In the genomic region with DNA sequence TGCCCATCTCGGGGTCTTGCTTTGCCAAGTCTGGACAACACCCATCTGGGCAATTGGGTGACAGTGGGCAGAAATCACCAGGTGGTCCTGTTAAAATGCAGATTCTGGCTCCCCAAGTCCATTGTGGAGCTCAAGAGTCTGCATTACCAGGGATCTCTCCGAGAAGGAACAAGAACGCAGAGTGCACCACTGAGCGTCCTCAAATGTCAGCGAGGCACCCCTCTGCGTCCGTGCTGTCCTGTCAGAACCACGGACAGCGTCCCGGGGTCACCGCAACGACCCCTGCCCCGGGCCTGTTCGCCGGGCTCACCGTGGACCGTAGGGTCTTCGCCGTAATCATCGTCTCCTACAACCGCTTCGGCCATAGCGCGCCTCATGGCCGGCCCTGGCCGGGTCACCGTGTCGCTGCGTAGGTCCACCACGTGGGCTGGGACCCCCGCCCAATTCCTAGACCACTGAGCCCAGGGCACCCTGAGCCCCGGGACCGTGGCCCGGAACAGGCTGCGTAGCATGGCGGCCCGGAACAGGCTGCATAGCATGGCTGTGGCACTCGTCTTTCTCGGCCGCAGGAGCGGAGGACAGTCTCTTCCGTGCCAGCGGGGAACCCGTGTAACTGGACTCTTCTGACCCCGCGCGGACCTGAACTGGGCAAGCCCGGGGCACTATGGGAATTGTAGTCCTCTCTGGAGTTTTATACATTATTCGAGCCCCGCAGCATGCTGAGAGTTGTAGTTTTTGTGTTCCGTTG, we compare ENCODE assay signal across 8 mouse cellular contexts. TPM values are rescaled to one million over a fixed set of nuclear protein-coding genes. Genes with fewer than 3 reads are reported as not detected.
DNase-seq lines count a peak whose midpoint lies in the region; ATAC-seq lines count a peak whose summit lies in the region.

TSS of gene Tha1 (minus strand) at position 621 of the 748 bp plus-strand sequence.

- 1% methylated on average over 51 of the region's 51 CpGs for WGBS in embryonic facial prominence, embryonic 11.5 days
- WGBS in limb, embryonic 11.5 days, result 2% methylated on average over 51 of the region's 51 CpGs
- 2% methylated on average over 50 of the region's 51 CpGs for whole genome bisulfite sequencing in midbrain, embryonic 11.5 days

- H3K36me3 ChIP-seq in embryonic facial prominence, embryonic 11.5 days (replicated peaks; ENCODE audit: control insufficient read depth, insufficient read depth, low read depth, low read length), result no peaks in the 10 kb centered on the region
- H3K36me3 ChIP-seq in limb, embryonic 11.5 days (ENCODE audit: control insufficient read depth, insufficient read depth, low read length), result no peaks in the 10 kb centered on the region; the same call in 1 of the 2 replicates
- H3K36me3 ChIP-seq in midbrain, embryonic 11.5 days (ENCODE audit: control insufficient read depth, insufficient read depth, low read length), result no peaks in the 10 kb centered on the region
- no peaks in the 10 kb centered on the region for H3K36me3 ChIP-seq in splenic B cell, adult 2 months (ENCODE audit: control insufficient read depth, insufficient read depth, low read length, poor library complexity, severe bottlenecking)

- peak within 1 kb of the TSS; percentile 73 for H3K9ac ChIP-seq in embryonic facial prominence, embryonic 11.5 days (replicated peaks; ENCODE audit: low read length)
- peak within 1 kb of the TSS; percentile 67; the same call in 1 of the 2 replicates for H3K9ac ChIP-seq in limb, embryonic 11.5 days (ENCODE audit: low read length)
- peak within 1 kb of the TSS; percentile 81 for H3K9ac ChIP-seq in midbrain, embryonic 11.5 days (ENCODE audit: low read length)

- no peaks in the 10 kb centered on the region for H3K9me3 ChIP-seq in embryonic facial prominence, embryonic 11.5 days (replicated peaks; ENCODE audit: control insufficient read depth, low read length)
- H3K9me3 ChIP-seq in limb, embryonic 11.5 days (ENCODE audit: control insufficient read depth, low read length), result no peaks in the 10 kb centered on the region
- no peaks in the 10 kb centered on the region for H3K9me3 ChIP-seq in midbrain, embryonic 11.5 days (ENCODE audit: control insufficient read depth, low read length)

- peak within 1 kb of the TSS; percentile 99 for H3K4me2 ChIP-seq in embryonic facial prominence, embryonic 11.5 days (ENCODE audit: low read depth, low read length)
- H3K4me2 ChIP-seq in limb, embryonic 11.5 days (ENCODE audit: low read depth, severe bottlenecking), result peak within 1 kb of the TSS; percentile 96
- H3K4me2 ChIP-seq in midbrain, embryonic 11.5 days, result peak within 1 kb of the TSS; percentile 95

- H3K4me3 ChIP-seq in embryonic facial prominence, embryonic 11.5 days (ENCODE audit: low read depth, low read length), result peak within 1 kb of the TSS; percentile 71
- H3K4me3 ChIP-seq in limb, embryonic 11.5 days (ENCODE audit: low read depth, low read length), result peak within 1 kb of the TSS; percentile 64
- H3K4me3 ChIP-seq in midbrain, embryonic 11.5 days (ENCODE audit: low read depth, low read length), result peak within 1 kb of the TSS; percentile 67

- H3K4me1 ChIP-seq in embryonic facial prominence, embryonic 11.5 days (ENCODE audit: control insufficient read depth, insufficient read depth, low read length), result peaks cover 3% of the 10 kb centered on the region; the same call in 1 of the 2 replicates
- peaks cover 3% of the 10 kb centered on the region; the same call in 1 of the 2 replicates for H3K4me1 ChIP-seq in limb, embryonic 11.5 days (ENCODE audit: control insufficient read depth, insufficient read depth, low read length)
- H3K4me1 ChIP-seq in midbrain, embryonic 11.5 days (ENCODE audit: control insufficient read depth, insufficient read depth, low read length), result peaks cover 11% of the 10 kb centered on the region

- peak; percentile 74 for DNase-seq in ovary, adult 18-20 months (ENCODE audit: low spot score)
- DNase-seq in ovary, postnatal 10 days (ENCODE audit: low spot score), result no peak
- peak; percentile 92 for DNase-seq in embryonic facial prominence, embryonic 11.5 days (ENCODE audit: low spot score)
- peak; percentile 76 for DNase-seq in heart, adult 8-10 months (ENCODE audit: low spot score)
- peak; percentile 81 to 87 for DNase-seq in kidney, adult 8-10 months
- DNase-seq in limb, embryonic 11.5 days (ENCODE audit: low spot score), result peak; percentile 87
- peak; percentile 96 for DNase-seq in midbrain, embryonic 11.5 days (ENCODE audit: low spot score, missing footprints)
- peak; percentile 39 for DNase-seq in splenic B cell, adult 2 months (ENCODE audit: low read depth, low spot score)

- peak; percentile 57 for ATAC-seq in embryonic facial prominence, embryonic 11.5 days (replicated peaks; ENCODE audit: insufficient number of reproducible peaks, low FRiP score, low TSS enrichment, low read depth)
- ATAC-seq in limb, embryonic 11.5 days (ENCODE audit: insufficient number of reproducible peaks, low FRiP score, low TSS enrichment, low read depth), result peak; percentile 55; the same call in 1 of the 2 replicates
- ATAC-seq in midbrain, embryonic 11.5 days (ENCODE audit: low FRiP score), result peak; percentile 84

- no peak within 1 kb of the TSS; the same call in 1 of the 2 replicates for H3K27ac ChIP-seq in embryonic facial prominence, embryonic 11.5 days (replicated peaks; ENCODE audit: low read depth, low read length)
- H3K27ac ChIP-seq in limb, embryonic 11.5 days (replicated peaks; ENCODE audit: low read depth, low read length), result 0 out of 2 replicates have a peak within 1 kb of the TSS, but pooled peaks have one; percentile 12
- H3K27ac ChIP-seq in midbrain, embryonic 11.5 days (ENCODE audit: low read depth, low read length), result peak within 1 kb of the TSS; percentile 7; the same call in 1 of the 2 replicates

- H3K27me3 ChIP-seq in embryonic facial prominence, embryonic 11.5 days (ENCODE audit: control insufficient read depth, insufficient read depth, low read length), result no peaks in the 10 kb centered on the region
- no peaks in the 10 kb centered on the region for H3K27me3 ChIP-seq in limb, embryonic 11.5 days (ENCODE audit: control insufficient read depth, insufficient read depth, low read length)
- H3K27me3 ChIP-seq in midbrain, embryonic 11.5 days (ENCODE audit: control insufficient read depth, insufficient read depth, low read length), result no peaks in the 10 kb centered on the region
- H3K27me3 ChIP-seq in splenic B cell, adult 2 months (ENCODE audit: control insufficient read depth, insufficient read depth, low read length, poor library complexity, severe bottlenecking), result no peaks in the 10 kb centered on the region

RNA-seq across cellular contexts. Expression of gene Tha1, which starts in this region (rescaled TPM):
- 1.9 and 2.1 TPM in 2 replicates for polyA plus RNA-seq in embryonic facial prominence, embryonic 11.5 days (2014; fragmentation: Nextera tagmentation; extraction: Ambion mirVana)
- total RNA-seq in heart, adult 8-10 months (2022), result 10 to 100 TPM in 3 of 4 experiments, 1 to 10 TPM in 1; 9.0 to 11.3 (median 10.3) TPM
- polyA plus RNA-seq in limb, embryonic 11.5 days (2014; fragmentation: Nextera tagmentation; extraction: Ambion mirVana), result 1.4 and 1.5 TPM in 2 replicates
- polyA plus RNA-seq in midbrain, embryonic 11.5 days (2014; fragmentation: Nextera tagmentation; extraction: Ambion mirVana), result 1.7 and 2.4 TPM in 2 replicates
